Mouse (Mus musculus): ENCODE measurements around the gene Mrgprb4. TPM values are rescaled to one million over a fixed set of nuclear protein-coding genes. Genes with fewer than 3 reads are reported as not detected.

Mrgprb4 gene
- total RNA-seq (2021) = not detected
- long read RNA-seq, experiment 1 = 0 reads
- long read RNA-seq, experiment 2 = 0 reads

DNA sequence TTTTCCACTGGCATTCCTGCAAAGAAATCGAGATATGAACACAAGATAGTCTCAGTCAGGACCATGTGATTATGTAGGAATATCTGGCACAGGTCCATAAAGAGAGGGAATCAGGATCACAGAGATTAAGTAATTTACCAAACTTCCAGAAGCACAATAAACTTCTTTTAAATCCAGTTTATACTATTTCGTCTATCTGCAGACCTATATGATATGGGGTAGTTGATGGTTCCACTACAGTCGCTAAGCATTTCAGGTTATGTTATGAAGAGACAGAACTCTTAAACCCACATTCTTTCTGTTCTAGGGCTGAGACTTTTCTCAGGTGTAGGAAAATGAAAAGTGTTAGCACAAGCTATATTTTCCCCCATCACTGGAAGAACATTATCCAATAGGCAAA is at the start of gene Mrgprb4:
Mrgprb4 (minus strand) TSS at position 101 of the 400 bp plus-strand sequence.
- no peak for DNase-seq (ENCODE audit: low spot score in 2 of 2)
- intact Hi-C loops (cut with DNase I) = no loop called here

DNA sequence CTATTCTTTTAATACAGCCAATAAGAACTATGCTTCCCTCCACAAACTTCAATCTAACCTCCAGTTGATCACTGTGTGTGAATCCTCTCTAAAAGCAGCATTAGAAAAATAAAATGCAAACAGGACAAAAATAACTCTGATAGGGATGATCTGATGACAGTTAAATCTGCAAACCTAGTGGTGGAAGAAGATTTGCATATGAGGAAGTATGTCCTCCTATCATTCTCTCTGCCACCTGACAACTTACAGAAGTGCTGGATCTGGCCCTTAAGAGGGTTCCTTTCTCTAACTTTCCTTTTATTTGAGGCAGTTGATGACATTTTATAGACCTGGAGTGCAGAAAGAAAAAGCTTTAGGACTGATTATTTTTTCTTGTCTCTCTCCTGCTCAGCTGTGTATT is 27.0 kb upstream of the Mrgprb4 start:
- no peak for DNase-seq (ENCODE audit: low spot score in 2 of 2)
- intact Hi-C loops (cut with DNase I) = no loop called here

- intact Hi-C loops (cut with DNase I) = no loop called here
Measured at GRCm38 (mm10) chr7:48225065-48225464, 26.0 kb upstream of the Mrgprb4 start.

GRCm38 (mm10) chr7:48168919-48169318 is 30.2 kb downstream of the Mrgprb4 start, which contains the start of gene Mrgprb5:
Gene Mrgprb5, minus strand, starts transcription at chr7:48169019.
- DNase-seq (ENCODE audit: low spot score in 2 of 2) = no peak
- intact Hi-C loops (cut with DNase I) = no loop called here

More at GRCm38 (mm10) chr7:48225065-48225464, 26.0 kb upstream of the Mrgprb4 start:
- DNase-seq (ENCODE audit: low spot score in 2 of 2) = no peak

GRCm38 (mm10) chr7:48167471-48167870 is 31.6 kb downstream of the Mrgprb4 start:
- no peak for DNase-seq (ENCODE audit: low spot score in 2 of 2)
- intact Hi-C loops (cut with DNase I) = no loop called here

Other genes starting within 250 kb of the Mrgprb4 start
- gene Mrgpra4, start 217.2 kb downstream of the Mrgprb4 start, total RNA-seq (2021) = not detected
- gene Mrgprx1, start 171.7 kb downstream of the Mrgprb4 start, total RNA-seq (2021) = not detected
- not detected for gene Mrgprb5, start 30.3 kb downstream of the Mrgprb4 start, total RNA-seq (2021)
- not detected for gene Mrgprb8, start 189.2 kb upstream of the Mrgprb4 start, total RNA-seq (2021)